Mouse (Mus musculus): ENCODE measurements around the gene Lce1b. TPM values are rescaled to one million over a fixed set of nuclear protein-coding genes. Genes with fewer than 3 reads are reported as not detected.
A peak's percentile ranks its signal among the peaks of the same experiment; 100 is the strongest.

Lce1b gene
- total RNA-seq (2017): not detected in 2 replicates

DNA sequence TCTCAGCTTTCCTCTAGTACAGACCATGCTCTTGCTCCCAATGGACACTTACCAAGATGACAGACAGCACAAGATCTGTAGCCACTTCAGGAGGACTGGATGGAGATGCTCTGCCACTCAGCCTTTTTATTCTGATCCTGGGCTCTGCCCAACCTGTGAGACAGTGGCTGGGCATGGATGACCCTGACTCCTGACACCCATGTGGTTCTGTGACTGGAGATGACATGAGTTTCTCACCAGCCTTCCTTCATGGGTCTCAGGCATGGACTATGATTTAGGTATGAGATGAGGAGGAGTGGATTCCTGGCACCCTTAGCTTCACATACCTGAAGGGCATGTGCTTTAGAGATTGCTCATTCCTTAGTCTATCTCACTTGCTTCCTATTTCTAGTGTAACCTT is at the start of gene Lce1b:
TSS of gene Lce1b (minus strand) at position 101 of the 400 bp plus-strand sequence.
- no peak for ATAC-seq (ENCODE audit: extremely low read depth, insufficient number of reproducible peaks, low FRiP score, poor library complexity, severe bottlenecking)

DNA sequence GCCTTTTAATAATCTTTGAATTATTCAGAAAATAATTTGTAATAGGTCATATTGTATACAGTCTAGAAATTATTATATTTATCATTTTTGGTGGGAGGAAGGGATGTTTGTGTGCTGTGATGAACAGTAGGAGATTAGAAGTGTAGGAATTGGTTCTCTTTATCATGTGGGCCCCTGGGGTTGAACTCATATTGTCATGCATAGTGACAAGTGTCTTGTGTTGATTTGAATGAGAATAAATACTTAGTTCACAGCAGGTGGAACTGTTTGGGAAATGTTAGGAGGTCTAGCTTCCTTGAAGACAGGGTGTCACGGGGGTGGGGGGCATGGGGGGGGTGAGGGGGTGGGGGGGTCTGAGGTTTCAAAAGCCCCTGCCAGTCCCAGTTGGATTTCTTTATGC is 37.9 kb upstream of the Lce1b start:
- no peak for ATAC-seq (ENCODE audit: extremely low read depth, insufficient number of reproducible peaks, low FRiP score, poor library complexity, severe bottlenecking)

DNA sequence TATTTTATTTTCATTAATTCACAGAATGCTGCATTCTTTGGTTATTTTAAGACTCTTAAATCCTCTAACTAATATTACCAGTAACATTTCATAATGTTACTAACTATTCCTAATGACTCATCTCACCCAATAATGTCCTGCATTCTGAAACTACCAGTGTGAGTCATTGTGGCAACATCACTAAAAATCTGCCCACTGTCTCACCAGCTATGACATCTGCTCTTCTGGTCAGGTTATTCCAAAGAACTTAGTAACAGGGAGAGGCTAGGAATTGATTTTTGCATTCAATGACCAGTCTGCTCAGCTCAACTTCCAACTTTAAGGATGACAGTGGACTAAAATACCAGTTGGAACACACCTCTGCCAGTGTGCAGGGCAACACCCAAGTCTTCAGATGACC is 35.0 kb upstream of the Lce1b start:
- ATAC-seq (ENCODE audit: extremely low read depth, insufficient number of reproducible peaks, low FRiP score, poor library complexity, severe bottlenecking): no peak

DNA sequence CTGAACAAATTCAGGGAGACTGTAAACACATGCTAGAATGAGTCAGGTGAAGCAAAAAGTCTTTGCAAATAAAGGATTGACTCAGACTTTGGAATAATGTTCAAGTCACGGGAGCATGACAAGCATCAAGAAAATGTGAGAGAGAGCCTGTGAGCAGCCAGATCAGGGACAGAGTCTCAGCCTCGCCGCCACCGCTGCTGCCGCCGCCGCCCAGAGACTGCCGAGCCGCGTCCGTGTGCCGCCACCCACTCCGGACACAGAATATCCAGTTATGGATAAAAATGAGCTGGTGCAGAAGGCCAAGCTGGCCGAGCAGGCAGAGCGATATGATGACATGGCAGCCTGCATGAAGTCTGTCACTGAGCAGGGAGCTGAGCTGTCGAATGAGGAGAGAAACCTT is 32.4 kb upstream of the Lce1b start:
- ATAC-seq (ENCODE audit: extremely low read depth, insufficient number of reproducible peaks, low FRiP score, poor library complexity, severe bottlenecking): peak; percentile 48; the same call in 1 of the 2 replicates

DNA sequence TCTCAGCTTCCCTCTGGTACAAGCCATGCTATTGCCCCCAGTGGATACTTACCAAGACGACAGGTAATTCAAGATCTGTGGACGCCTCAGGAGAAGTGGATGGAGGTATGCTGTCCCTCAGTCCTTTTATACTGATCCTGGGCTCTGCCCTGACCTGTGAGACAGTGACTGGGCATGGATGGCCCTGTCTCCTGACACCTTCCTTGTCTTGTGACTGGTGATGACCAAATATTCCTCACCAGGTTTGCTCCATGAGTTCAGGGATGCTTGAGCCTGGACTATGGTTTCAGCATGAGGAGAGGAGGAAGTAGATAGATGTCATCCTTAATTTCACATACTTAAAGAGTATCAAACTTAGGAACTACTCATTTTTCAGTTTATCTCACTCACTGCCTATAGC is 30.4 kb upstream of the Lce1b start, which contains the start of gene Lce1d:
TSS of gene Lce1d (minus strand) at position 101 of the 400 bp plus-strand sequence.
- no peak for ATAC-seq (ENCODE audit: extremely low read depth, insufficient number of reproducible peaks, low FRiP score, poor library complexity, severe bottlenecking)

DNA sequence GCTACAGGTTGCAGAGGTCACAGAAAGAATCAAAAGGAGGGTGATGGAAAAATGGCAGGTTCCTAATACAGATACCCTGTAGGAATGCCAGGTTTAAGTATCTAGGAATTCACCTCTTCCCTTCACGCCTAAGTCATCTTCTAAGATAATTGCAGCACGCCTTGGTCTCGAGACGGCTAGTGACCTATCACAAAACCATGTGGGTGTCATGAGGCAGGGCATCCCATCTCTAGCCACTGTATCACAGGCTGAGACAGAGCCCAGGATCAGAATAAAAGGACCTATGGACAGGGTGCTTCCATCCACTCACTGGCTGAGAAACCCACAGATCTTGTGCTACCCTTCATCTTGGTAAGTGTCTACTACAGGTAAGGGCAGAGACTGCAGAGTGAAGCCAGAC is 22.2 kb upstream of the Lce1b start, which contains the start of gene Lce1c:
TSS of gene Lce1c (plus strand) at position 301 of the 400 bp plus-strand sequence.
- ATAC-seq (ENCODE audit: extremely low read depth, insufficient number of reproducible peaks, low FRiP score, poor library complexity, severe bottlenecking): no peak

DNA sequence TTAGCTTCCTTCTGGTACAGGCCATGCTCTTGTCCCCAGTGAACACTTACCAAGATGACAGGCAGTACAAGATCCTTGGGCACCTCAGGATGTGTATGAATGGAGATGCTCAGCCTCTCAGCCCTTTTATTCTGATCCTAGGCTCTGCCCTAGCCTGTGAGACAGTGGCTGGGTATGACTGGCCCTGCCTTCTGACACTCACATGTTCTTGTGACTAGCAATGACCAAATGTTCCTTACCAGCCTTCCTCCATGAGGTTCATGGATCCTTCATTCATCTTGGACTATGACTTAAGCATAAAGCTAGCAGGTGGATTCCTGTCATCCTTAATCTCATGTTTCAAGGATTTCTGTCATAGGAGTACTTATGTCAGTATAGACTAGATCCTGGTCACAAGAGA is 13.5 kb upstream of the Lce1b start, which contains the start of gene Lce1a2:
TSS of gene Lce1a2 (minus strand) at position 101 of the 400 bp plus-strand sequence.
- no peak for ATAC-seq (ENCODE audit: extremely low read depth, insufficient number of reproducible peaks, low FRiP score, poor library complexity, severe bottlenecking)

DNA sequence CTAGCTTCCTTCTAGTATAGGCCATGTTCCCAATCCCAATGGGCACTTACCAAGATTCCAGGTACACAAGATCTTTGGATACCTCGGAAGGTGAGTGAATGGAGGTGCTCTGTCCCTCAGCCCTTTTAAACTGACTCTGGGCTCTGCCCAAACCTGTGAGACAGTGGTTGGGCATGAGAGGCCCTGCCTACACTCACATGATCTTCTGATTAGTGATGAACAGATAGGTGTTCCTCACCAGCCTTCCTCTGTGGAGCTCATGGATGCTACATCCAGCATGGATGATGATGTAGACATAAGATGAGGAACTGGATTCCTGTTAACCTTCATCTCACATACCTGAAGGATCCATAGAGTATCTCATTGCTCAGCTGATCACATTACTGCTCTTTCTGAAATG is 8.5 kb downstream of the Lce1b start, which contains the start of gene Lce1a1:
TSS of gene Lce1a1 (minus strand) at position 101 of the 400 bp plus-strand sequence.
- no peak for ATAC-seq (ENCODE audit: extremely low read depth, insufficient number of reproducible peaks, low FRiP score, poor library complexity, severe bottlenecking)

DNA sequence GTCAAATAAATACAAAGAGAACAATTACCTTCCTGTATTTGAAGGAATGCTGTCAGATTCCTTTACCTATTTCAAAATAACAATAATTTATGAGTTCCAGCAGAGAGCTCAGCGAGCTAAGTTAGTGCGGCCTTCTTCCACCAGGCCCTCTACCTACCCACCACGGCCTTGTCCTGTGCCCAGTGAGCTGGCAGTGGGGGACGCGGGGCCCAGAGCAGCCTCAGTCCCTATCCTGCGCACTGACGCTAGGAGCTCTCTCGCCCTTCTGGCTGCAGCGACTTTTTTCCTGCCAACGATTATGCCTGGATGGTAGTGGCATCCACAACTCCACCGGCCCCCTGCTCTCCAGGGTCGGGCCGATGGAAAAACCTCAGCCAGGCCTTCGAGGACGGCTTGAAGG is 16.9 kb downstream of the Lce1b start:
- ATAC-seq (ENCODE audit: extremely low read depth, insufficient number of reproducible peaks, low FRiP score, poor library complexity, severe bottlenecking): no peak

DNA sequence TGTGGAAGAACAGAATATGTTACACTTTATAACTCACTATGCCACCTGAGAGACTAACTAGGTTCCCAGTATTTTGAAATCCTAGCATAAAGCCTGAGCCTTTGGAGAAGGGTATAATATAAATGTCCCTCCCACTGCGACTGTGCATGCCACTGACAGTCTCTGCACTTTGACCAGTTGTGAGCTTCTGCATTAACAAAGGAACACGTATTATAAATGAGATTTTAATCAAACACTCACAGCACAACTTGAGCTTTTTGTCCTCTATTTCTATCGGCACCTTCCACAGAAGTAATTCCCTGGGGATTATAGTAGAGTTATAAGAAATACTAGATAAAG is 18.1 kb downstream of the Lce1b start:
- no peak for ATAC-seq (ENCODE audit: extremely low read depth, insufficient number of reproducible peaks, low FRiP score, poor library complexity, severe bottlenecking)

DNA sequence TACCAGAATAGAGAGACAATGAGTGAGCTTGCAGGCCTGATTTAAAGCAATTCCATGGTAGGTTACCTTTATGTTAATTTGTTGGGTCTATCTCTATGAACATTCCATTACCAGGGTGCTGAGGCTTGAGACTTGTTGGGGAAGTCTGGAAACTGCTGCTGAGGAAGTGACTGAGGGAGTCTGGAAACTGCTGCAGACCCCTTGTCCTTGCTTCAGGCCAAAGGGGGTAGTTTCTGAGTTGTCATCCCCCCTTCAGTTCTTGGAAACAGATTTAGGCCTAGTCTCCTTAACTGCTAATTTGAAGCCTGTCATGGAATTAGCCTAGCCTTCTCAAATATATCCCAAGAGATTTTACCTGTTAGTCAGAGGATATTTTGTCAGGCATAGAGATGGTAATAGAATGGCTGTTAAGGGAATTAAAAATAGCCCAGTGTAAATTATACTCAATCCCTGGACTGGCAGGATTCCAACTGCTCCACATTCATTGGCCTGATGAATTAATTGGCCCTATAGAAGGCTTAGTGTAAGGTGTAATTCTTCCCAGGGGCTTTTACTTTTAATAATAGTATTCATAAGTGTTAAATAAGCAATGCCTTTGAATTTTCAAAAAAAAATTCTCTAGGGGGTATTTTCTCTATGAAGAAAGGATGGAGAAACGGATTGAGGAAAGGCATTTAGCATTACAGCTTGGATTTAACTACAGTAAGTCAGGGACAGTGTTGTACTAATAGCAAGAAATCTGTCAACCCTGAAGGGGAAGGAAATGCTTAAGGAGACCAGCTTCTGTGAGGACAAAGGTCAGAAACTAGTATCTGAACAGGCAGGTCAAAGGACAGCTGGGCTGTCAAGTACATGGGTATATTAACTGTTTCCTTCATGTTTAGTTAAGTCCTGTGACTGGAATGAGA is 18.7 kb downstream of the Lce1b start:
- no peak for ATAC-seq (ENCODE audit: extremely low read depth, insufficient number of reproducible peaks, low FRiP score, poor library complexity, severe bottlenecking)

DNA sequence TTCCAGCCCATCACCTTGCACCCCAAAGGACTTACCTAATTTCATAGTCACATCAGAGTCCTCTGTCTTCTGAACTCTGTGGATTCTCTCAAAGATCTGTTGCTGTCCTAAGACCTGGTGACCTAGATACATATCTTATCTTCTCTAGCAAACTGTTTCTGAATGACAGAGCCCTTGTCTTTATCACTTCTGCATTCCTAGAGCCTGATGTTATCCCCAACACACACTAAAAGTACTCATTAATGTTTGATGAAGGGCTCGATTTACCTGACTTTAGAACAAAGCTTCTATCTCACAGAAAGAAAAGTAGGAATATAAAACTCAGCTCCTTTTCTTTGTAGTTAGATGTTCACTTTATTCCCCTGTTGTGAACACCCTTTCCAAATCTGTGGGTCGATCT is 35.2 kb downstream of the Lce1b start, which contains the start of gene Lce6a:
TSS of gene Lce6a (minus strand) at position 101 of the 400 bp plus-strand sequence.
- ATAC-seq (ENCODE audit: extremely low read depth, insufficient number of reproducible peaks, low FRiP score, poor library complexity, severe bottlenecking): no peak

DNA sequence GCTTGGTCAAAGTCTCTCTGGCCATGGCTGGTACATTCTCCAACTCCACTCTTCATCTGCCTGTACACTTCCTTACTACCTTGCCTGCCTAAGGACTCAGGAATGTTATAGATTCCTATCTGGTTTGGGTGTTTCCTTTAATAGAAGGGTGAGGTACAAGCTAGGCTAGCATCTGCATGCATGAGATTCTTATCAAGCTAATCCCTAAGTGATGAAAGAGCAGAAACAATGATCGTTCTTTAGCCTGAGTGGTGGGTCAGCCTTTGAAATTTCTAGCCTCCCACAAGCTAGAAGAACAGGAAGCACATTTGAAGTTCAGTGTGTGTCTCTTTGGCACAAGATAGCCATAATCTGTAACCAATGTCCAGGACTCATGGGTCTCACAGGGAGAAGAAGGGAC is 46.9 kb downstream of the Lce1b start:
- no peak for ATAC-seq (ENCODE audit: extremely low read depth, insufficient number of reproducible peaks, low FRiP score, poor library complexity, severe bottlenecking)

DNA sequence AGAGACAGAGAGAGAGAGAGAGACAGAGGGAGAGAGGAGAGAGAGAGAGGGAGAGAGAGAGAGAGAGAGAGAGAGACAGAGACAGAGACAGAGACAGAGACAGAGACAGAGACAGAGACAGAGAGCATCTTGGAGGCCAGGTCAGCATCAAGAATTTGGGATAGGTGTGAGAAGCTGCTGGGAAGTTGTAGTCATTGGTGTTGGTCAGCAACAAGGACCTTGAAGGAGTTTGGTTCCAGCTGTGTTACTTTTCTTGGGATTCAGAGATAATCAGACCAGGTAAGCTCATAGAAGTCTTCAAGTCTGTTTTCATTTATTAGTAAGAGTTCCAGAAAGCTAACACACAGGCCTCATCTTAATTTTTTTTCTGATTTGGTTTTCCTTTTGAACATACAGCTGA is 49.3 kb downstream of the Lce1b start, which contains the start of gene 2210017I01Rik:
TSS of gene 2210017I01Rik (minus strand) at position 101 of the 400 bp plus-strand sequence.
- ATAC-seq (ENCODE audit: extremely low read depth, insufficient number of reproducible peaks, low FRiP score, poor library complexity, severe bottlenecking): no peak

Other genes with a start within 250 kb of the Lce1b start
- not detected in 2 replicates for gene Sprr2i, start 248.9 kb downstream of the Lce1b start, total RNA-seq (2017)
- gene Sprr2j-ps, start 238.8 kb downstream of the Lce1b start, total RNA-seq (2017): not detected in 2 replicates
- 2.1 and 3.1 TPM in 2 replicates for gene Gm9774, start 227.5 kb downstream of the Lce1b start, total RNA-seq (2017)
- not detected in 2 replicates for gene Sprr2k, start 224.3 kb downstream of the Lce1b start, total RNA-seq (2017)
- gene Sprr1b, start 218.1 kb downstream of the Lce1b start, total RNA-seq (2017): not detected in 2 replicates
- gene Sprr3, start 198.2 kb downstream of the Lce1b start, total RNA-seq (2017): not detected in 2 replicates
- not detected in 2 replicates for gene Sprr1a, start 171.0 kb downstream of the Lce1b start, total RNA-seq (2017)
- not detected in 2 replicates for gene Sprr4, start 156.4 kb downstream of the Lce1b start, total RNA-seq (2017)
- 0.98 TPM in 1 of 2 replicates, not detected in the other for gene 2310046K23Rik, start 122.4 kb downstream of the Lce1b start, total RNA-seq (2017)
- gene Ivl, start 83.2 kb downstream of the Lce1b start, total RNA-seq (2017): not detected in 2 replicates
- not detected in 2 replicates for gene Smcp, start 67.9 kb downstream of the Lce1b start, total RNA-seq (2017)
- gene 2210017I01Rik, start 49.4 kb downstream of the Lce1b start, total RNA-seq (2017): not detected in 2 replicates
- not detected in 2 replicates for gene Lce6a, start 35.3 kb downstream of the Lce1b start, total RNA-seq (2017)
- gene Lce1a1, start 8.6 kb downstream of the Lce1b start, total RNA-seq (2017): not detected in 2 replicates
- gene Lce1a2, start 13.4 kb upstream of the Lce1b start, total RNA-seq (2017): not detected in 2 replicates
- gene Lce1c, start 22.3 kb upstream of the Lce1b start, total RNA-seq (2017): not detected in 2 replicates
- not detected in 2 replicates for gene Lce1d, start 30.3 kb upstream of the Lce1b start, total RNA-seq (2017)
- gene Lce1e, start 52.1 kb upstream of the Lce1b start, total RNA-seq (2017): not detected in 2 replicates
- gene Lce1f, start 63.4 kb upstream of the Lce1b start, total RNA-seq (2017): not detected in 2 replicates
- gene Gm38119, start 82.2 kb upstream of the Lce1b start, total RNA-seq (2017): not detected in 2 replicates
- not detected in 2 replicates for gene Lce1g, start 95.4 kb upstream of the Lce1b start, total RNA-seq (2017)
- not detected in 2 replicates for gene Lce1h, start 108.1 kb upstream of the Lce1b start, total RNA-seq (2017)
- not detected in 2 replicates for gene Lce1i, start 122.0 kb upstream of the Lce1b start, total RNA-seq (2017)
- gene Lce1j, start 133.6 kb upstream of the Lce1b start, total RNA-seq (2017): not detected in 2 replicates
- not detected in 2 replicates for gene Lce1k, start 151.0 kb upstream of the Lce1b start, total RNA-seq (2017)
- gene Kprp, start 170.3 kb upstream of the Lce1b start, total RNA-seq (2017): not detected in 2 replicates
- gene Lce1l, start 194.4 kb upstream of the Lce1b start, total RNA-seq (2017): not detected in 2 replicates
- not detected in 2 replicates for gene 2310050C09Rik, start 213.3 kb upstream of the Lce1b start, total RNA-seq (2017)

Data from neutrophil, adult 5-6 weeks (primary cell).